Mouse (Mus musculus) heart, postnatal 36 days (tissue): Measurements from ENCODE around the gene Hsd17b13. TPM values are rescaled to one million over a fixed set of nuclear protein-coding genes. Genes with fewer than 3 reads are reported as not detected.

ENCODE experiments used
- DNase-seq, 2 experiments: peaks; one replicate each; pipeline ENCODE4 v3.0.0; 2021 to 2022
- intact Hi-C: fragments of 180-260 bp; cut with DNase I; formaldehyde crosslinking; loops from one replicate; pipeline ENCODE4 v1.15.1; 2025
- total RNA-seq, 2 experiments: library from RNA; stranded (reverse); gene quantifications; 2 replicates each; pipeline ENCODE4 v1.2.3; 2021

The Hsd17b13 gene
- total RNA-seq, 2 experiments from 2014 or later, result not detected

DNA sequence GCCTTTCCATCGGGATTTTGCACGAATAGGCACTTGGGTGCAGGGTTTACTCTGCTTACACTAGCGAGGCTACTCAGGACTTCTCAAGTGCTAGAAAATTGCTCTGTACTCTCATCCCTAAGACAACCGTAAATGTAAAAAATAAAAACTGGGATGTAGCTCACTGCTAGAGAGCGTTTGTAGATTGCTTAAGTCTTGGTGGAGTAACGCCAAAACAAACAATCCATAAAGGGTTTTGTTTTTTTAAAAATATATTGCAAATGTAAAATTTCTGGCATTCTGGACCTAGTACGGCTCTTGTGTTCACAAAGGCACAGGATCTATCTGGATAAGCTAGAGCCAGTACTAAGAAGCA, 49.0 kb downstream of the Hsd17b13 start:
- no peak for DNase-seq
- intact Hi-C loops, result loop anchor here (5.0 kb wide), 1 partner anchor 246 kb away; no protein-coding TSS in a partner anchor

DNA sequence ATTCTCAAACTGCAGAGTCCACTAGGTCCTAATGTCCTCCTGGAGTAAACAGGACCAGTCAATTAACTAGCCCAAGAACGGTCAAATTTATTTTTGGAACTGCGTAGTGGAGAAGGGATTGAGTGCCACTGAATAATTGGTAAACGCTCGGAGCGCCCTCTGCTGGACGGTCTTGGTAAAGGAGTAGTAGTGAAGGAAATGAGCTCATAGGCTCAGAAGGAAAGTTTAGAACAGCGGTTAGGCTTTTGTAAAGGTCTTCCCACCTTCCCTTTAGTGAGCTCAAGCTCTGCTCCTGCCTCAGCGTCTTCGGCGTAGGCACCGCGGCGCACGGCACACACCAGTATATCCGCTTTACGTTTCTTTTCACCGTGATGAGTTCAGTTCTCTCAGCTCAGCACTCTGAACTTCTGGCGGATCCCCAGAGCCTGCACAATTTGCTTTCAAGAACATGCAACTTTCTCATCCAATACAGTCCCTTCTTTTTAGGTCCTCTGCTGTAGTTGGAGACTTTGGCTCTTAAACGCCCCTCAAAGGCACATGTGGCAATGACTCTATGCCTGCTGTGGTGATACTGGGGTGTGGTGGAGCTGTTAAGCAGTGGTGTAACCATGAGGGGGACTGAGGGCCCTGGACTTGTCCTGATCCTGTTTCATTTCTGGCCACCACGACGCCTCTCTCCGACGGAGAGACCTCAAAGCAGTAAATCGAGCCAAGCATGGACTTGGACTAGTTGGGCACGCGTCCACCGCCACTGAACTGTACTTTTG, 49.6 kb downstream of the Hsd17b13 start:
- intact Hi-C loops, result loop anchor here (1.0 to 5.0 kb wide), 2 partner anchors 71 to 245 kb away; no protein-coding TSS in a partner anchor
- DNase-seq, result peak; percentile 91 to 97

DNA sequence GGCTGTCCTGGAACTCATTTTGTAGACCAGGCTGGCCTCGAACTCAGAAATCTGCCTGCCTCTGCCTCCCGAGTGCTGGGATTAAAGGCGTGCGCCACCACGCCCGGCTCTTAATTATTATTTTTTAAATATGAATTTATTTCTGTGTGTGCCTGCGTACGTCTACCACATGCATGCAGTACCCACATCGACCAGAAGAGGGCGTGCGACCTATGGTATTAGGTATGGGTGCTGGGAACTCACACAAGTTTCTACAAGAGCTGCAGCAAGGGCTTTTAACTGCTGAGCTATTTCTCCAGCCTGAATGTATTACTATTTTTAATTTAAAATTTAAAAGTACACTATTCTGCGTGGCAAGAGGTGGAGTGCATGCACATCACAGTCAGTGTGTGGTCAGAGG, 50.8 kb downstream of the Hsd17b13 start:
- no peak for DNase-seq
- intact Hi-C loops, result loop anchor here (5.0 kb wide), 1 partner anchor 244 kb away; no protein-coding TSS in a partner anchor

DNA sequence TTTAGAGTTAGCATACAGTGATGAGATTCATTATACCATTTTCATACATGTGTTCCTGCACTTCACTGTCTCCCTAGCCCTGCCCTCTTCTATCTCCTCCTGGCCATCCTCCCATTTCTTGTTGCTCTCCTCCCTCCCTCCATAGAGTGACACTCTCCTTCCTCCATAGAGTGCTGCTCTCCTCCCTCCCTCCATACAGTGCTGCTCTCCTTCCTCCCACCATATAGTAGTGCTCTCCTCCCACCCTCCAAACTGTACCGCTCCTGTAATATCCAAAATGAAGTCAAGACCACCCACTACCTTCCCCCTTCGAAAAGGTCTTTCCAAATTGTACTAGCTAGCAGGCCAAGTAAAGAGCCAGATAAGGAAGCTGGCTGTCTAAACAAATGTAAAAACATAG, 53.5 kb downstream of the Hsd17b13 start:
- DNase-seq, result no peak
- intact Hi-C loops, result no loop called here

DNA sequence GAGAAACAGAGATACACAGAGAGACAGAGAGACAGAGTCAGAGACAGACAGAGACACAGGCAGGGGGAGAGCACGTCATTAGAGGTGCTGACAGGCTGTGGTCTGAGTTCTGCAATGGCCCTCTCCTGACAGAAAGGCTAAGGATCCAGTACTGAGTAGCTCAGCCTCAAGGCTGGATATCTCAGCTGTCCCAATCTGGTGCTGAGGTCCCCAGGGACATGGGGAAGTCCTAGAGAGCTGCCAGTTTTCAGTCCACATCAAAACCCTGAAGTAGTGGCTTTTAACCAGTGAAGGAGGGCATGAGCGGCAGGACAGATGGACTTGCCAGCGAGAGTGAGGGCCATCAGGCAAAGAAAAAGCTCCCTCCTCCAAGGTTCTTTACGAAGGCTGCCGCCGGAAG, 54.1 kb downstream of the Hsd17b13 start:
- intact Hi-C loops, result no loop called here
- no peak for DNase-seq

DNA sequence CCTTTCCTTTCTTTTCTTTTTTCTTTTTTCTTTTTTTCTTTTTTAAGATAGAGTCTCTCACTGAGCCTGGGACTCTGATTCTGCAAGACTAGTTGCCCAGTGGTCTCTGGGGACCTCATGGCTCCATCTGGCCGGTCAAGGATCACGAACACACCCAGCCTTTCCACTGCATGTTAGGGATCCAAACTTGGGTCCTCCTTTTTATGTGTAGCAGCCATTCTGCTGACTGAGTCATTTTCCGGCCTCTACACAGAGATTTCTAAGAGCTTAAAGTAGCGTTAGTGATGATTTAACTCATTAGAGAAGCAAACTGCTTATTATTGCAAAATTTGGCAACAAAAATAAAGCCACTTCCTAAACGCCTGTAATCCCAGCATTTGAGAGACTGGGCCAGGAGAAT, 54.8 kb downstream of the Hsd17b13 start:
- no peak for DNase-seq
- intact Hi-C loops, result no loop called here

DNA sequence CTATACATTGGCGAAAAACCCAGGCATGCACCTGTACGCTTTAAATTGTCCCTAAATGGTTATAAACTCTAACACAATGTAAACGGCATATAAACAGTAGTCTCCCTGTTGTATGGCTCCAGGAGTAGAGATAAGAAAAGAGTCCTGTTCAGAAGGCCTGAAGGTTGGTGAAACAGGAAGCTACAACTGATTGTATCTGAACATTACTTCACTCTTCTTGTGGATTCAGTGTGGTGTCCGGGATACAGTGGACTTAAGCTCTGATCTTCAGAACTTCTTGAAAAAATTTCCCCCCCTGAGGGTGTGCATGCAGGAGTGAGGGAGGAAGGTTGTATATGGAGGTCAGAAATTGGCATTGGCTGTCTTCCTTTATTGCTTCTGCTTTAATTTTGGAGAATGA, 57.7 kb downstream of the Hsd17b13 start:
- intact Hi-C loops, result no loop called here
- no peak for DNase-seq

DNA sequence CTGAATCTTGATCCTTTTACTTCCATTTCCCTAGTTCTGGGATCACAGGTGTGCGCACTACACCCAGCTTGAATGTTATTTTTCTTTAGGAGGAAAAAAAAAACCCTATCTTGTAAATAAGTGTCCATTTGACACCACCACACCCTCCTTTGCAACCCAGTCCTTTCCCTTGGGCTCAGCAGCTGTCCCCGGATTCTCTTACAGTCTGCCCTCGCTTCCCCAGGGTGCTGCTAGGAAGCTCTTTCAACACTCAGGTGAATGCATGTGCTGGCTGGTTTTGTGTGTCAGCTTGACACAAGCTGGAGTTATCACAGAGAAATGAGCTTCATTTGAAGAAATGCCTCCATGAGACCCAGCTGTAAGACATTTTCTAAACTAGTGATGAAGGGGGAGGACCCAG, 59.0 kb downstream of the Hsd17b13 start:
- no peak for DNase-seq
- intact Hi-C loops, result no loop called here

DNA sequence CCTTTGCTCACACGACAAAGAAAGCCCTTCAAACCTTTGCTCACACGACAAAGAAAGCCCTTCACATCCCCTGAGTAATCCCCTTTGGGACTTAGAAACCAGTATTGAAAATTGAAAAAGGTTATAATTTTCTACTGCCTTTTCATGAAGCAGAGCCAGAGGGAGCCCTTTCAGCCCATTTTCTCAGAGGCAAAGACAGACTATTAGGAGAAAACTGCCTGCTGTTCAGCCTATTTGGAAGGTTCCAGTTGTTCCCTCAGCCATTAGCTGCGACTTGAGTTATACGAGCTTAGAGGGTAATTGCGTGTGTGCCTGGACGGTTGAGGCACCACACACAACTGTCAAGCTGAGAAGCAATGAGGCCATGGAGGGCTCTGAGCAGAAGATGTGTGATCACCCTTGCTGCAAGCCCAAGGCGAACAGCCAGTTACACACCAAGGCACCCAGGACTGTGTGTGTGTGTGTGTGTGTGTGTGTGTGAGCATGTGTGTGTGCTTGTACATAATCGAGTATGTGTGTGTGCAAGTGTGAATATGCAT, 59.8 kb downstream of the Hsd17b13 start:
- intact Hi-C loops, result no loop called here
- no peak for DNase-seq

DNA sequence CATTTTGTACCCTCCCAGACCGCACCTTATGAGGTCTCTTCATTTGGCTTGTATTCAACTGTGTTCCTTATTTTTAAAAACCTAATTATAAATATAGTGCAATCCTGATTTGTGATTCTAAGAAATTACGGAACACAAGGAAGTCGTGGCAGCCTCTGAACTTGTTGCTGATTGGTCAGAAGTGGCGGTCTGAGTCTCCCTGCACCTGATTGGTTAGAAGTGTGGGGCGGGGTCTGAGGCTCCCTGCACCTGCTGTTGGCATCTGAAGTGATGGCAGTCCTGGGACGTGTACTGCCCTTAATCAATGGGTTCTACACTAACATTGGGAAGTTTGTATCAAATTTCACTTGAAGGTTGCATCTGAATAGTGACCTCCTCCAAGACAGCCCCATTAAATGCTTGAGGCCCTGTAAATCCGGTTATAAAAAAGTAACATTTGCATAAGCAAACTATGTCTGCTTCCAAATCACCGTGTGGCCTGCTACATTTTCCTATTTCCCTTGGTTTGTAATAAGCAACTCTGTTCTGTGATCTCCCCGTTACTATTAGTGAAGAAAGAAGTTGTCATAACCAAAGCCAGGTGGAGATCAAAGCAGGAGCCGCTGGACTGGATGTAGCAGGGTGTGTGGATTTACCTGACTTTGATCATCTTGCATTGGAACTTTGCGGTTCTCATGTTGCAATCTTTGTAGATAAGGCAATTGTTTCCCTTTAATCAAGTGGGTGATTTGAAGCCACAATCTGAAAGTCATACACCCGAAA, 60.4 kb downstream of the Hsd17b13 start:
- intact Hi-C loops, result no loop called here
- DNase-seq, result no peak

DNA sequence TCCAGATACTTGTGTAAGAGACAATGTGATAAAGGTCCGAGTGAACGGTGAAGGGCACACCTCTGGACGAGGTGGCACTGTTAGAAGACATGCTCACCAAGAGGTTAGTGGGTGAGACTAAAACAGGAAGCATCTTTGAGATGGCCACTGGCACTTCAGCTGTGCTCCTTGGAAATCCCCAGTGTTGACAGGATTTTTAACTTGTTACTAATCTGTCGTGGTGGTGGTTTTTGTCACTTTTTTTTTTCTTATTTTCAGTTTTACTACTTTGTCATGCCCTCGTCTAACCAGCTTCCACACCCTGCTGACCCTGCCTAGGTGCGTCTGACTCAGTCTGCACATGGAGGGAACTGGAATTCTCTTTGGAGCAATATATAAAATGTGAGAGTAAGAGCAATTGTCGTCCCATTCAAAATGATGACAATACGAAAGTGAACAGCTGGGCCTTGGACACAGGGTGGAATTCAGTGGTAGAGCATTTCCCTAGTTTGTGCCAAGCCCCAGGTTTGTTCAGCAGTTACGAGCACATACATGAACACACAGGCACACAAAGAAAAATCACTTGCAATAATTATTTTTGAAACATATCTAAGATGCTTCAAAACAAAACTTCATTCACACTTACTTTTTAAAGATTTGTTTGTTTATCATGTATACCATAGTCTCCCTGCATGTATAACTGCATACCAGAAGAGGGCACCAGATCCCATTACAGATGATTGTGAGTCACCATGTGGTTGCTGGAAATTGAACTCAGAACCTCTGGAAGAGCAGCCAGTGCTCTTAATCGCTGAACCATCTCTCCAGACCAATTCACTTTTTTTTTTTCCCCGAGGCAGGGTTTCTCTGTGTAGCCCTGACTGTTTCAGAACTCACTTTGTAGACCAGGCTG, 62.6 kb downstream of the Hsd17b13 start:
- intact Hi-C loops, result loop anchor here (5.0 kb wide), 2 partner anchors 133 to 222 kb away; partner anchors contain the start of genes Aff1 and Nudt9
- no peak for DNase-seq

DNA sequence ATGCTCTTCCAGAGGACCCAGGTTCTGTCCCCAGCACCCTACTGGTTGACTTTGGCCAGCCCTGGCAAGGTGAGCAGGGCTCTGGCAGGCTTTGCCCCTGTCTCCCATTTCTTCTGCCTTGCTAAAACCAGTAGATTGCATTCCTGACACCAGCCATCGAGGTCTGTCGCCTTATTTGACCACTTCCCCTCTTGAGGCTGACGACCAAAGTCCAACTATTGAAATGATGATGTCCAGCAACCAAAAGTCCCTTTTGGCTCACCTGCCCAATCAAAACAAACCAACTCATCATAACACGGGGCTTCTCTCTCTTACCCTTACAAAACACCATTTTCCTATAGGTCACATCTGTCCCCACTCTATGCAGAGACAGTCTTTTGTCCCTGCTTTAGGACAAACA, 64.1 kb downstream of the Hsd17b13 start:
- intact Hi-C loops, result loop anchor here (5.0 kb wide), 2 partner anchors 134 to 221 kb away; partner anchors contain the start of genes Aff1 and Nudt9
- DNase-seq, result no peak

DNA sequence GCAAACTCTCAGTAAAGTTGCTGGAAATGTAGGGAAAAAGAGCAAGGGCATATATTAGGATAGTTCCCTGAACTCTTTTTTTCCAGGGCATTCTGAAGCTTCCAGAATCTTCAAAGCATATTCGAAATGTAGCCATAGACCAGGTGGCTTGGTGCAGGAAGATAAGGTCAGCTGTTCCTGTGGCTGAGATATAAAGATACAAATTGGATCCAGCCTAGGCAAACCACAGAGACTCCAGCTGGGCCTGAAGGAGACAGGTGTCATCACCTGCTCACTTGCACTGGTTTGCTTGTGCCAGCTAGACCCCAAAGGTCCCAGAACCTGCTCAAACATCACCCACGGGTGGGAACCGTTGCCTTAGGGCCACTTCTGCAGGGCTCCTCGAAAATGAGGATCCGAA, 65.7 kb downstream of the Hsd17b13 start:
- DNase-seq, result no peak
- intact Hi-C loops, result loop anchor here (5.0 kb wide), 2 partner anchors 136 to 219 kb away; partner anchors contain the start of genes Aff1 and Nudt9

DNA sequence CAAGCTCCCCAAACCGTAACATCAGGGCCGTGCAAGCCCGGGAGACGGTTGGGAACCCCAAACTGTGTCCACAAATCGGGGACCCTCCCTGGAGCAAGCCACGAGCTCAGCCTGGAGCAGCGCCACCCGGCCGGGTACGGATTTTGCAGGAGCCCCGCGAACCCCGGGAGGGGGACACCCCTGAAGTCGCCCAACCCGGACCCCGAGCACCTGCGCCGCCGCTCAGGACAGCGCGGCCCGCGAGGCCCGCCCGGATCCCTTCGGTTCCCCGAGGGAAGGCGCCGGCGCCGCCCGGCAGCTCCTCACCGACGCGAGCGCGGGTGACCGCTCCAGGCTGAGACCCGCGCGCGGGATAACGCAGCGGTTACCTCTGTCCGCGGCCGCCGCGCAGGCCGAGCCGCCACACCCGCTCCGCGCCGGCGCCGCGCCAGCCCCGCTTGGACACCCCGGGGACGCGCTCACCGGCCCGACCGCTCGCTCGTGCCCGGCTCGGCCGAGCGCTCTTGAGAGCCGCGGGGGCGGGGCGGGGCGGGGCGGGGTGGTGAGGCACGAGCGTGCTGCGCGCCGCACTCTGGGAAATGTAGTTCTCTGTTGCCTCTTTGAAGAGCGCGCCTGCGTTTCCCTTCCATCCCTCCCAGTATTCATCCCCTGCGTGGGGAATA, 66.3 kb downstream of the Hsd17b13 start, which contains the start of gene Klhl8:
TSS of gene Klhl8 (minus strand) at position 512 of the 662 bp plus-strand sequence.
- intact Hi-C loops, result loop anchor here (5.0 kb wide), 2 partner anchors 136 to 219 kb away; partner anchors contain the start of genes Aff1 and Nudt9
- peak; percentile 86 to 87 for DNase-seq

DNA sequence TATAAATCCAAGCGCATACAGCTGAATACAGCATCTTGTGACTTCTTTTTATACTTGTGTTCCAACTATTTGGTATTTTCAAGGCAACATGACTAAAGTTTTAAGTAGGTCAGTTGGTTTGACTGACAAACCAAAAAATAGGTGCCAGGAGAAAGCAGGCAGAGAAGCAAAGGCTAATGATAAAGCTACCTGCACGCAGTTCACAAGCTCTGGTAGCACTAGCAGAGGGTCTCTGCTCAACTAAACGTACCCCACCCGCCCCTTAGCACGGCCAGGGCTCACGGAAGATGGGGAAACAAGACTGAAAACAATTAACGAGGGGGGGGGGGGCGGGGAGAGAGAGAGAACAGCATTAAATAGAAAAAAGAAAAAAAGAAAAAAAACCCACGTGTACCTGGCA, 67.1 kb downstream of the Hsd17b13 start:
- intact Hi-C loops, result loop anchor here (5.0 kb wide), 2 partner anchors 137 to 218 kb away; partner anchors contain the start of genes Aff1 and Nudt9
- DNase-seq, result no peak

DNA sequence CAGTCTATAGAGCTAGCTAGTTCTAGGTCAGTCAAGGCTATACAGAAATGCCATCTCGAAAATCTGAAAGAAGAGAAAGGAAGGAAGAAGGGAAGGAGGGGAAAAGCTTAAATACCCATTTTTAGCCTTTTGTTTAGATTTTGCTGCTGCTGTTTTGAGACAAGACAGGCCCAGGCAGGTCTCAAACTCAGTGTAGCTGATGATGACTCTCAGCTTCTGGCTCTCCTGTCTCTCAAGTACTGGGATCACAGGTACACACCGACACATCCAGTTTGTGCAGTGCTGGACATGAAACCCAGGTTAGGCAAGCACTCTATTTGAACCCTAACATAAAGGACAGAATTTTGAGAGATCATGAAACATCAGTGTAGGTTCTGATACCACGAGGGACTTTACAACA, 67.7 kb downstream of the Hsd17b13 start:
- no peak for DNase-seq
- intact Hi-C loops, result no loop called here

DNA sequence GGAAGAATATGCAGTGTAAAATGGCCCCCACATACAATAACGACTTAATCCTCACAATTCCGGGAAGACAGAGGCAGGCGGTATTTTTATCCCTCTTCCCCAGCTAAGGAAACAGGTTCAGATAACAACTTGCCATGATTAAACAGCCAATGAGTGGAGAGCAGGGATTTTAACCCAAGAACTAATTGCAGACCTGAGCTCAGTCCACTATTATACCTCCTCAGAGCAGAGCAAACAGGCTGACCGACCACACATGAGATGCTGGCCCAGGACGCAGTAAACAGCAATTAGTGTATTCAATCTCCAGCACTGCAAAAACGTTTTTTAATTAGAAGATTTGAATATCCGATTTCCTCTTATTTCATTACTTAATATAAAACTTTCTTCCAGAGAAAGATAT, 68.4 kb downstream of the Hsd17b13 start:
- no peak for DNase-seq
- intact Hi-C loops, result no loop called here

DNA sequence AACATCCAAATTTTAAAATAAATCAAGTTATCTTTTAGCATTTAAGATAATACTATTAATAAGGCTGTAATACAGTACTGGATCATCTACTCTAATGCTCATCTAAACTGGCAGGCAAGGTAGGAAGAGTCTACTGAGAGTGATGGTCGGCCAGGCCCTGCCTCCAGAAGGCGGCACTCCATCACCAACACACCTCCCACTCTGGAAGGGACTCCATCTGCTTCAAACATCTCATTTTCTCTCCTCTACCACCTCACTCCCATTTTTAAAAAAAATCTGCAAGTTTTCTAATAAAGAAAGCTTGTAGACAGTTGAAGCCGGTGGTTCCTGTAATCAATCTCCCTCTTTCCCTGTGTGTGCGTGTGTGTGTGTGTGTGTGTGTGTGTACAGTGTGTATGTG, 69.4 kb downstream of the Hsd17b13 start:
- DNase-seq, result no peak
- intact Hi-C loops, result no loop called here

DNA sequence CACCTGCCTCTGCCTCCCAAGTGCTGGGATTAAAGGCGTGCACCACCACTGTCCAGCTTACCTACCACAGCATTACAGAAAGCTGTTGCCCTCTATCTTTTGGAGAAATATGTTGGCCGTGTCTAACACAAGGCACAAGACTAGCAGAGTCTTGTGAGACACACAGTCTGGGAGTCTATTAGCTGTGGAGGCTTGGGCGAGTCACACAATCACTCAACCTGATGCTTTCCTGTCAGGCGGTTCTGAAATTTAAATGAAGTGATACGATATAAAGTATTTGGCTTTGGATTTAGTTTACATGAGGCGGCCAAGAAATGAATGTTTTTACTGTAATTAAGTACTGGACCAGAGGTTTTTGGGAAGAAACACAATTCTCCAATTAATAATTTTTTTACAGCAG, 71.0 kb downstream of the Hsd17b13 start:
- DNase-seq, result no peak
- intact Hi-C loops, result no loop called here
